Mouse (Mus musculus) midbrain, embryonic 10.5 days (tissue): ENCODE measurements at regions not wholly inside any gene's neighbourhood (a gene's known extent, or its start where the extent isn't known, plus 50 kb on each side); places are given as distances from the start of the nearest gene placed in this dataset.
"Not testable (repeated sequence)": the region's sequence is repeated elsewhere in the genome, so short reads cannot be mapped to it uniquely, and the experiment has no call there.

Experiments
- DNase-seq: peaks from one replicate; pipeline ENCODE4 v3.0.0-alpha.2; 2017; ENCODE audit warnings: low spot score
- H3K27ac ChIP-seq: fragments of 300-500 bp; sonication (generic); replicated peaks from 2 replicates; pipeline ENCODE4 v1.5.1; 2016; ENCODE audit warnings: mild to moderate bottlenecking
- H3K27me3 ChIP-seq: fragments of 300-500 bp; sonication (generic); 2 replicates; pipeline ENCODE4 v1.6.1; 2016; ENCODE audit warnings: low read depth, mild to moderate bottlenecking; ENCODE audit not compliant: poor library complexity, severe bottlenecking
- H3K36me3 ChIP-seq: fragments of 300-500 bp; sonication (generic); 2 replicates; pipeline ENCODE4 v1.6.1; 2016; ENCODE audit warnings: mild to moderate bottlenecking, moderate library complexity
- H3K4me1 ChIP-seq: fragments of 300-500 bp; sonication (generic); 2 replicates; pipeline ENCODE4 v1.6.1; 2016
- H3K4me3 ChIP-seq: fragments of 300-500 bp; sonication (generic); 2 replicates; pipeline ENCODE4 v1.5.1; 2016; ENCODE audit warnings: mild to moderate bottlenecking, moderate library complexity
- H3K9me3 ChIP-seq: fragments of 300-500 bp; sonication (generic); replicated peaks from 2 replicates; pipeline ENCODE4 v1.6.1; 2016; ENCODE audit warnings: mild to moderate bottlenecking
- WGBS: fragments of 180-500 bp; shearing (Covaris S2); methylation state at CpG from one replicate; pipeline ENCODE4 v1.1.7; 2016; 5-methylcytosine and 5-hydroxymethylcytosine counted together

DNA sequence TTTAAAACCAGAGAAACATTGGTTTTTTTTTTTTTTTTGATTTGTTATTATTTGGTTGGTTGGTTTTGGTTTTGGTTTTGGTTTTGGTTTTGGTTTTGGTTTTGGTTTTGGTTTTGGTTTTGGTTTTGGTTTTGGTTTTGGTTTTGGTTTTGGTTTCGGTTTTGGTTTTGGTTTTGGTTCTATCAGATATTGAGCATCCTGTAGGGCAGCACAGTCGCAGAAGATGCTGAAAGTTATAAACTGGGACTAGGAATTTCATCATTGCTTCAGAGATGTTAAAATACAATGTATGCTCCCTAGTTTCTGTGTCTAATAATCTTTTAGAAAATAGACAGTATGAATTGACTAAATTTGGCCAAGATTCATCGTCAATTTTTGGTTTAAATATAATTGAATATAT is 375.8 kb upstream of the Zfp386 start:
- not testable (repeated sequence) for H3K27me3 ChIP-seq, H3K4me3 ChIP-seq, DNase-seq, H3K36me3 ChIP-seq, H3K27ac ChIP-seq, H3K4me1 ChIP-seq
- H3K9me3 ChIP-seq: peaks cover 10% of the 10 kb centered on the region
- WGBS: 84% methylated on average over 3 of the region's 3 CpGs

DNA sequence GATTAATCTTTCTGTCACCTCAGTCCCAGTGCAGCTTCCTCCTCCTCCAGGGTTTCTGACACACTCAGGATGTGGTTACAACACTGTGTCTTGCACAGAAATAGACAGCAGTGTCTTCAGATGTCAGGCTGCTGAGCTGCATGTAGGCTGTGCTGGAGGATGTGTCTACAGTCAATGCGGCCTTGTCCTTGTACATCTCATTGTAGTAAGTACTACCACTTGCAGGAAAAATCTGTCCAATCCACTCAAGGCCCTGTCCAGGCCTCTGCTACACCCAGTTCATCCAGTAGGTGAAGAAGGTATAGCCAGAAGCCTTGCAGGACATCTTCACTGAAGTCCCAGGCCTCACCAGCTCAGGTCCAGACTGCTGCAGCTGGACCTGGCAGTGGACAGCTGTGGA is 355.7 kb upstream of the Zfp386 start:
- Histone ChIP-seq H3K4me3 (no peak overlapping the region), H3K27ac (no peak overlapping the region), H3K27me3 (no peaks in the 10 kb centered on the region), H3K36me3 (no peaks in the 10 kb centered on the region), H3K4me1 (no peaks in the 10 kb centered on the region), H3K9me3 (peaks cover 30% of the 10 kb centered on the region)
- 86% methylated on average over 1 of the region's 1 CpGs for WGBS
- DNase-seq: no peak

DNA sequence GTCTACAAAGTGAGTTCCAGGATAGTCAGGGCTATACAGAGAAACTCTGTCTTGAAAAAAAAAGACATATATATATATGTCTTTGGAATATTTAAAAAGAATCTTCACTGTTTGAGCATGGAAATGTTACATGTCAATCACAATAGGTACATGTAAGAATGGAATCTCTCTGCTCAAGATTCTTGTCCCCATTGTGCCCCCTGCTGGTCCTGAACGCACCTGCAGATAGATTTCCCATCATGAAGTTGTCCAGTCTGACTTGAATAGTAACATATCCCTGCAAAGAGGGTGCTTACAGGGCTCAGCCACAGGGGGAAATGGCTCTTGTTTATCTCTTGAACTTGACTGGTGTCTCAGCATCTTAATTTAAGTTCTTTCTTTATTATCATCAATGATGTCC is 337.7 kb upstream of the Zfp386 start:
- H3K4me1 ChIP-seq, H3K4me3 ChIP-seq, H3K27me3 ChIP-seq, DNase-seq, H3K36me3 ChIP-seq, H3K27ac ChIP-seq: not testable (repeated sequence)
- 25% methylated on average over 1 of the region's 1 CpGs for WGBS
- H3K9me3 ChIP-seq: peaks cover 14% of the 10 kb centered on the region; the same call in 1 of the 2 replicates

DNA sequence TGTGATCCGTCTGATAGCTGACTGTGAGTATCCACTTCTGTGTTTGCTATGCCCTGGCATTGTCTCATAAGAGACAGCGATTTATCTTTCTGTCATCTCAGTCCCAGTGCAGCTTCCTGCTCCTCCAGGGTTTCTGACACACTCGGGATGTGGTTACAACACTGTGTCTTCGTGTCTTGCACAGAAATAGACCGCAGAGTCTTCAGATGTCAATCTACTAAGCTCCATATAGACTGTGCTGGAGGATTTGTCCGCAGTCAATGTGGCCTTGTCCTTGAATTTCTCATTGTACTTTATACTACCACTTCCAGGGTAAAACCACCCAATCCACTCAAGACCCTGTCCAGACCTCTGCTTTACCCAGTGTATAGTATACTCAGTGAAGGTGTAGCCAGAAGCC is 305.5 kb upstream of the Zfp386 start:
- H3K4me1 ChIP-seq, H3K27me3 ChIP-seq, DNase-seq, H3K27ac ChIP-seq, H3K4me3 ChIP-seq, H3K36me3 ChIP-seq: not testable (repeated sequence)
- peaks cover 14% of the 10 kb centered on the region for H3K9me3 ChIP-seq
- 73% methylated on average over 3 of the region's 6 CpGs for WGBS

DNA sequence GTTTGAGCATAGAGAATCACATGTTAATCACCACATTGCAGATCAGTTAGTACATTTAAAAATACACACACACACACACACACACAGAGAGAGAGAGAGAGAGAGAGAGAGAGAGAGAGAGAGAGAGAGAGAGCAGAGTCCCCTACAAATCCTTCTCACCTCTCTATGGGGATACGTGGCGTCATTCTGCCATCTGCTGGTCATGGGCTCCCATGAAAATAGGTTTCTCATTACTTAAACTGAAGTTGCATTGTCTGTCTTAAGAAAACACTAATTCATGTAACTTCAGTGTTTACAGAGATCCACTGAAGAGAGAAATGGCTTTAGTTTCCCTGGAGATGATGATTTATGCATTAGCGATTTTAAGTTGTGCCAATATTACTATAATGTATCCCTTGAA is 297.9 kb upstream of the Zfp386 start:
- not testable (repeated sequence) for H3K4me1 ChIP-seq, DNase-seq, H3K27me3 ChIP-seq, H3K36me3 ChIP-seq, H3K9me3 ChIP-seq, H3K4me3 ChIP-seq, H3K27ac ChIP-seq
- 59% methylated on average over 3 of the region's 3 CpGs for whole genome bisulfite sequencing

DNA sequence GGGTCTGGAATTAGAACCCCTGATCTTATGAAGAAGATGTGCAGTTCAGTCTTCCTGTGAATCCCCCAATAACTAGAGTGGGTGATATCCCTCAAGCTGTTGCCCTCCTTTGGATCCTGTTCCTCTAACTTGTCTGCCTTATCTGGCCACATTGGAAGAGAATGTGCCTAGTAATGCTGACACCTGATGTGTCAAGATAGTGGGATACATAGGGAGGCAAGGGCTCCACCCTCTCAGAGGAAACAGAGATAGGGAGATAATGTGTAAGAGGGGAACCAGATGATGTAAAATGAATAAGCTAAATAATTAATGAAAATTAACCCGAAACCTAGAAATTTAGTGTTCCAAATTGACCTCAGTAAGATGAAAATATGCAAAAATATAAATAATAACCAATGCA is 294.4 kb upstream of the Zfp386 start:
- not testable (repeated sequence) for H3K27me3 ChIP-seq, DNase-seq, H3K4me1 ChIP-seq, H3K9me3 ChIP-seq, H3K36me3 ChIP-seq, H3K27ac ChIP-seq, H3K4me3 ChIP-seq
- 77% methylated on average over 1 of the region's 1 CpGs for WGBS

DNA sequence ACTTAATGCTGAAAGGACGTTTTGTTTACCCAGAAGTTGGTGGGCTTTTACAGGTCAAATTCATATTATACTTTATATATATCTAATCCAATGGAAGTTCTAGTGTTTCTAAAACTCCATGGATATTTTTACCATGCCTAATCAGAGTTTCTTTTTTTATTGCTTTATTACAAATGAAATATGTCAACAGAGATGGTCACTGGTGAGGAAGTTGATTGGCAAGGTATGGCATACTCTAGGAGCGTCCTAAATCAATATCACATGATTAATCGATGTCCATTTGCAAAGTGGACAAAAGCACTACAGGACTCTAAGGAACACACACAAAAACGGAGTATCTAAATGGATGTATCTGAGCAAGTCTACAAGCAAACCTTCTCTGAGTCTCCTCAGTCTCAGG is 290.0 kb upstream of the Zfp386 start:
- WGBS: 70% methylated on average over 4 of the region's 4 CpGs
- DNase-seq, H3K36me3 ChIP-seq: not testable (repeated sequence)

DNA sequence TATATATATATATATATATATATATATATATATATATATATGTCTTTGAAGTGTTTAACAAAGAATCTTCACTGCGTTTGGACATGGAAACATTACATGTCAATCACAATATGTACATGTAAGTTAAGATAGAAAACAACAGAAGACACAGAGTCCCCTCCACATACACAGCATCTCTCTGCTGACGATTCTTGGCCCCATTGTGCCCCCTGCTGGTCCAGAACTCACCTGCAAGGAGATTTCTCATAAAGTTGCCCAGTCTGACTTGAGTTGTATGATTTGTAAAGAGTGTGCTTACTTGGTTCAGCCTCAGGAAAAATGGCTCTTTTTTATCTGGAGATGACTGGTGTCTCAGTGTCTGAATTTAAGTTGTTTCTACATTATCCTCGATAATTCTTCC is 288.5 kb upstream of the Zfp386 start:
- 67% methylated on average over 3 of the region's 3 CpGs for WGBS
- H3K4me3 ChIP-seq, H3K27me3 ChIP-seq, DNase-seq, H3K9me3 ChIP-seq, H3K4me1 ChIP-seq, H3K36me3 ChIP-seq, H3K27ac ChIP-seq: not testable (repeated sequence)

More for the DNA sequence above, 290.0 kb upstream of the Zfp386 start:
- H3K4me1 ChIP-seq, H3K27ac ChIP-seq, H3K9me3 ChIP-seq, H3K4me3 ChIP-seq, H3K27me3 ChIP-seq: not testable (repeated sequence)

DNA sequence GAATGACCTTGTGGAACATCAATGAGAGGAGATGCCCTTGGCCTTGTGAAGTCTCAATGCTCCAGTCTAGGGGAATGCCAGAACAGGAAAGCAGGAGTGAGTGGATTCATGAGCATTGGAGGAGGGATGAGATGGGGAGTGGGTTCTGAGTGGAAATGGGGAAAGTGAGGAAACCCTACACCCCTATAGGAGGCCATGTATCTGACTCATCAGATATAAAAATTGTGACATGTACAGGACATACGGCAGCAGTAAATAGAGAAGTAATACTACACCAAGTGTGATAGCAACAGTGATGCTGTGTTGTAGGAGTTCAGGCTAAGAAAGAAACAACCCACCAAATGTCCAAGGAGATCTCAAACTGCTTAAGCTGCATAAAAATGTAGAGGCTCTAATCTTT is 285.8 kb upstream of the Zfp386 start:
- 100% methylated on average over 1 of the region's 1 CpGs for WGBS
- DNase-seq, H3K27ac ChIP-seq, H3K27me3 ChIP-seq, H3K4me1 ChIP-seq, H3K4me3 ChIP-seq, H3K9me3 ChIP-seq, H3K36me3 ChIP-seq: not testable (repeated sequence)

DNA sequence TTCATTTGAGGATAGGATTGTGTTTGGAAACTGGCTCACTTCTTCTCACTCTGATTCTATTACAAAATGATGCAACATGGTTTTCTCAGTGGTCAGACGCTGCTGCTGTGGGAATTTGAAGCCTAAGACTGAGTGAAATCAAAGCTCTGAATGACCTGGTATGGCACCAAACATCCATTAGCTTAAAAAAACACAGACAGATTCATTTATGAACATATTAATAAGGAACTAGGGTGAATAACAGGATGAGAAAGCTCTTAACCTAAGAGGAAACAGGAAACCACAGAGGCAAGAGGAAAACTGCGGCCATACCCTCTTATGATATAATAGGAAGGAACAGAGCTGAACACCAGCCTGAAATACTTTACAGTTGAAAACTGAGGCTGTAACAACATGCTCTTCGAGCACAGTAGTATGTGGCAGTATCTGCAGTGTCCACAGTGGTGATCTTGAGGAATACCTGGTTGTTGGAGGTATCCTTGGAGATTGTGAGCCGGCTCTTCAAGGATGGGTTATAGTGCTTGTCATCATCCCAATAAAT is 282.5 kb upstream of the Zfp386 start:
- DNase-seq, H3K4me1 ChIP-seq, H3K4me3 ChIP-seq, H3K27ac ChIP-seq, H3K27me3 ChIP-seq, H3K9me3 ChIP-seq, H3K36me3 ChIP-seq: not testable (repeated sequence)
- WGBS: 71% methylated on average over 4 of the region's 4 CpGs

DNA sequence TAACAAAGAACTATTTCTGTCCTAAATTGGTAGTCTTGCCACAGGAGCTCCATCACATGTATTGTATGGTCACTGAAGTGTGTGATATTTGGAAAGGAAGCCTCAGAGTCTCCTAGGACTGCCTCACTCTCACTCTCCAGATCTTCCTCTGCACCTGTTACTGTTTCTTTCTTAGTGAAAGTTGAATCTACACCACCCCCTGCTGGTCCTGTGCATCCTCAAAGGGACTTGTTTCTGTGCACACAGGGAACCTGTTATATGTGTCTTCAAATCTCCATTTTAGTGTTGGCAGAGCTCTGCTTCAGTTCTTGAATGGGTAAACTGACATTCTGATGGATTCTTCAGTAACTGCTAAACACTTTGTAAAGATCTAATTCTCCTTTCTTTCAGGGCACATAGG is 276.3 kb upstream of the Zfp386 start:
- not testable (repeated sequence) for H3K4me1 ChIP-seq, H3K27me3 ChIP-seq, H3K27ac ChIP-seq, H3K9me3 ChIP-seq, H3K36me3 ChIP-seq, DNase-seq, H3K4me3 ChIP-seq

DNA sequence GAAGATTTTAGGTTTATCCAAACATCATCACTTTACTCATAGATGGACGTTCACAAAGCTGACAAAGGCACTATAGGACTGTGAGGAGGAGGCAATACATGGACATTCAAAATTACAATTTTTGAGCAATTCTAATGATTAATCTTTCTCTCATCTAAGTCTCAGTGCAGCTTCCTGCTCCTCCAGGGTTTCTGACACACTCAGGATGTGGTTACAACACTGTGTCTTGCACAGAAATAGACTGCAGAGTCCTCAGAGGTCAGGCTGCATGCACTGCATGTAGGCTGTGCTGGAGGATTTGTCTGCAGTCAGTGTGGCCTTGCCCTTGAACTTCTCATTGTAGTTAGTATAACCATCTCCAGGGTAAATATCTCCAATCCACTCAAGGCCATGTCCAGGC is 257.2 kb upstream of the Zfp386 start:
- H3K9me3 ChIP-seq: peaks cover 21% of the 10 kb centered on the region
- 70% methylated on average over 1 of the region's 1 CpGs for whole genome bisulfite sequencing
- H3K27ac ChIP-seq, DNase-seq, H3K27me3 ChIP-seq, H3K36me3 ChIP-seq, H3K4me3 ChIP-seq, H3K4me1 ChIP-seq: not testable (repeated sequence)

DNA sequence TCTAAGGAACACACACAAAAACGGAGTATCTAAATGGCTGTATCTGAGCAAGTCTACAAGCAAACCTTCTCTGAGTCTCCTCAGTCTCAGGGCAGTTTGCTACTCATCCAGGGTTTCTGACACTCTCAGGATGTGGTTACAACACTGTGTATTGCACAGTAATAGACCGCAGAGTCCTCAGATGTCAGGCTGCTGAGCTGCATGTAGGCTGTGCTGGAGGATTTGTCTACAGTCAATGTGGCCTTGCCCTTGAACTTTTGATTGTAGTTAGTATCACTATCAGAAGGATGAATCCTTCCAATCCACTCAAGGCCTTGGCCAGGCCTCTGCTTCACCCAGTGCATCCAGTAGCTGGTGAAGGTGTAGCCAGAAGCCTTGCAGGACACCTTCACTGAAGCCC is 245.0 kb upstream of the Zfp386 start:
- H3K4me3 ChIP-seq, H3K36me3 ChIP-seq, DNase-seq, H3K4me1 ChIP-seq, H3K27me3 ChIP-seq, H3K27ac ChIP-seq: not testable (repeated sequence)
- WGBS: 66% methylated on average over 2 of the region's 2 CpGs
- H3K9me3 ChIP-seq: peaks cover 33% of the 10 kb centered on the region

DNA sequence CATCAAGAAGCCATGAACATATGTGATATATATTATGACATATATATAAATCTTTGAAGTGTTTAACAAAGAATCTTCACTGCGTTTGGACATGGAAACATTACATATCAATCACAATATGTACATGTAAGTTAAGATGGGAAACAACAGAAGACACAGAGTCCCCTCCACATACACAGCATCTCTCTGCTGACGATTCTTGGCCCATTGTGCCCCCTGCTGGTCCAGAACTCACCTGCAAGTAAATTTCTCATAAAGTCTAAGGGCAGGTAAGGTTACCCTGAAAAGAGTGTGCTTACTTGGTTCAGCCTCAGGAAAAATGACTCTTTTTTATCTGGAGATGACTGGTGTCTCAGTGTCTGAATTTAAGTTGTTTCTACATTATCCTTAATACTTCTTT is 243.8 kb upstream of the Zfp386 start:
- H3K9me3 ChIP-seq: peaks cover 36% of the 10 kb centered on the region
- WGBS: 56% methylated on average over 2 of the region's 2 CpGs
- H3K4me1 ChIP-seq, H3K27me3 ChIP-seq, H3K4me3 ChIP-seq, H3K27ac ChIP-seq, H3K36me3 ChIP-seq, DNase-seq: not testable (repeated sequence)
